Mouse (Mus musculus) CH12.LX (cell line): ENCODE measurements around the gene Hist1h3f. TPM values are rescaled to one million over a fixed set of nuclear protein-coding genes. Genes with fewer than 3 reads are reported as not detected.

Experiments
- DNase-seq: peaks from one replicate; pipeline ENCODE4 v3.0.0-alpha.2; 2013; ENCODE audit errors: extremely low read depth
- H3K27ac ChIP-seq: 2 replicates; pipeline ENCODE4 v1.5.1; 2012; ENCODE audit warnings: low read depth, mild to moderate bottlenecking, control low read depth, moderate library complexity; ENCODE audit not compliant: insufficient read depth
- H3K27me3 ChIP-seq: replicated peaks from 2 replicates; pipeline ENCODE3; 2012; ENCODE audit warnings: inconsistent platforms
- H3K36me3 ChIP-seq, 2 experiments: replicated peaks in 1 of 2; 2 replicates each; pipeline versions ENCODE3 to v1.6.1; 2012; ENCODE audit warnings: inconsistent platforms in 1 of 2, low read length in 1 of 2, mild to moderate bottlenecking in 1 of 2, mixed read lengths in 1 of 2, moderate library complexity in 1 of 2; ENCODE audit not compliant: control insufficient read depth in 1 of 2, insufficient read depth in 1 of 2
- H3K4me1 ChIP-seq, 2 experiments: 2 replicates each; pipeline ENCODE4 v1.6.1; 2012; ENCODE audit warnings: inconsistent platforms in 1 of 2, moderate library complexity in 1 of 2; ENCODE audit not compliant: insufficient read depth in 2 of 2, control insufficient read depth in 1 of 2
- H3K4me2 ChIP-seq: 2 replicates; pipeline ENCODE4 v1.6.1; 2012; ENCODE audit warnings: low read depth, mild to moderate bottlenecking, control low read depth; ENCODE audit not compliant: poor library complexity, insufficient read depth, severe bottlenecking
- H3K4me3 ChIP-seq, 3 experiments: fragments of 150-350 bp in 1 of 3; sonication (generic) in 1 of 3; replicated peaks in 1 of 3; 2 replicates each; pipeline versions ENCODE3 to v1.5.1; 2011 to 2012; ENCODE audit warnings: low read depth in 2 of 3, low read length in 2 of 3, mild to moderate bottlenecking in 2 of 3, moderate library complexity in 2 of 3, control low read depth in 1 of 3, improper control_type of control experiment in 1 of 3, inconsistent platforms in 1 of 3, mixed read lengths in 1 of 3; ENCODE audit not compliant: poor library complexity in 1 of 3
- H3K79me2 ChIP-seq: replicated peaks from 2 replicates; pipeline ENCODE4 v1.6.1; 2012; ENCODE audit warnings: mild to moderate bottlenecking, moderate library complexity; ENCODE audit not compliant: control insufficient read depth, poor library complexity, insufficient read depth, severe bottlenecking; ENCODE audit errors: extremely low read depth
- H3K9ac ChIP-seq: 2 replicates; pipeline ENCODE4 v1.6.1; 2012; ENCODE audit warnings: low read depth, mild to moderate bottlenecking, control low read depth, moderate library complexity; ENCODE audit not compliant: insufficient read depth
- H3K9me3 ChIP-seq: replicated peaks from 2 replicates; pipeline ENCODE3; 2012; ENCODE audit warnings: low read length, inconsistent platforms, mixed read lengths
- BHLHE40 ChIP-seq: IDR thresholded peaks from 2 replicates; pipeline ENCODE4 v1.6.1; 2011; ENCODE audit warnings: mild to moderate bottlenecking, low read depth, low read length, improper control_type of control experiment
- CHD1 ChIP-seq: IDR thresholded peaks from 2 replicates; pipeline ENCODE4 v1.6.1; 2012; ENCODE audit warnings: low read depth, low read length, improper control_type of control experiment, inconsistent platforms
- CHD2 ChIP-seq: IDR thresholded peaks from 2 replicates; pipeline ENCODE4 v1.6.1; 2011; ENCODE audit warnings: low read length, improper control_type of control experiment
- CTCF ChIP-seq, 2 experiments: IDR thresholded peaks in 1 of 2; conservative IDR thresholded peaks in 1 of 2; 2 replicates each; pipeline ENCODE4 v1.5.1; 2011 to 2012; ENCODE audit warnings: low read depth in 2 of 2, low read length in 2 of 2, improper control_type of control experiment in 1 of 2, inconsistent platforms in 1 of 2, mild to moderate bottlenecking in 1 of 2, moderate library complexity in 1 of 2
- ELF1 ChIP-seq: IDR thresholded peaks from 2 replicates; pipeline ENCODE4 v1.6.1; 2014; ENCODE audit warnings: low read depth, mild to moderate bottlenecking, inconsistent platforms, low read length, improper control_type of control experiment
- EP300 ChIP-seq: IDR thresholded peaks from 2 replicates; pipeline ENCODE4 v1.6.1; 2011; ENCODE audit warnings: low read length, improper control_type of control experiment
- ETS1 ChIP-seq: conservative IDR thresholded peaks from 2 replicates; pipeline ENCODE4 v1.6.1; 2012; ENCODE audit warnings: low read depth, mild to moderate bottlenecking, inconsistent platforms, low read length, improper control_type of control experiment, moderate library complexity
- GABPA ChIP-seq: IDR thresholded peaks from 2 replicates; pipeline ENCODE4 v1.6.1; 2012; ENCODE audit warnings: low read depth, low read length, improper control_type of control experiment, inconsistent platforms; ENCODE audit not compliant: insufficient replicate concordance
- HCFC1 ChIP-seq: IDR thresholded peaks from 2 replicates; pipeline ENCODE4 v1.6.1; 2012; ENCODE audit warnings: low read depth, mild to moderate bottlenecking, inconsistent platforms, low read length, improper control_type of control experiment
- JUN ChIP-seq: IDR thresholded peaks from 2 replicates; pipeline ENCODE4 v1.6.1; 2011; ENCODE audit warnings: low read depth, mild to moderate bottlenecking, low read length, improper control_type of control experiment, moderate library complexity; ENCODE audit not compliant: insufficient read depth
- JUND ChIP-seq: conservative IDR thresholded peaks from 2 replicates; pipeline ENCODE4 v1.6.1; 2011; ENCODE audit warnings: low read depth, low read length, improper control_type of control experiment
- KAT2A ChIP-seq: IDR thresholded peaks from 2 replicates; pipeline ENCODE4 v1.6.1; 2012; ENCODE audit warnings: low read length, improper control_type of control experiment, inconsistent platforms; ENCODE audit not compliant: insufficient replicate concordance
- MAFK ChIP-seq: IDR thresholded peaks from 2 replicates; pipeline ENCODE4 v1.6.1; 2011; ENCODE audit warnings: low read length, improper control_type of control experiment; ENCODE audit not compliant: insufficient replicate concordance
- MAX ChIP-seq: IDR thresholded peaks from 2 replicates; pipeline ENCODE4 v1.6.1; 2011; ENCODE audit warnings: low read length, improper control_type of control experiment
- MAZ ChIP-seq: IDR thresholded peaks from 2 replicates; pipeline ENCODE4 v1.6.1; 2012; ENCODE audit warnings: low read depth, mild to moderate bottlenecking, inconsistent platforms, low read length, improper control_type of control experiment, moderate library complexity
- MXI1 ChIP-seq: IDR thresholded peaks from 2 replicates; pipeline ENCODE4 v1.6.1; 2011; ENCODE audit warnings: mild to moderate bottlenecking, low read depth, low read length, improper control_type of control experiment
- MYC ChIP-seq: IDR thresholded peaks from 2 replicates; pipeline ENCODE4 v1.6.1; 2011; ENCODE audit warnings: low read depth, mild to moderate bottlenecking, improper control_type of control experiment, low read length
- NELFE ChIP-seq: IDR thresholded peaks from 2 replicates; pipeline ENCODE4 v1.6.1; 2011; ENCODE audit warnings: low read depth, low read length, improper control_type of control experiment
- NRF1 ChIP-seq: IDR thresholded peaks from 2 replicates; pipeline ENCODE4 v1.6.1; 2014; ENCODE audit warnings: low read depth, mild to moderate bottlenecking, inconsistent platforms, low read length, improper control_type of control experiment, moderate library complexity
- POLR2AphosphoS2 ChIP-seq: IDR thresholded peaks from 2 replicates; pipeline ENCODE4 v1.6.1; 2011; ENCODE audit warnings: low read depth, low read length, improper control_type of control experiment
- RCOR1 ChIP-seq: conservative IDR thresholded peaks from 2 replicates; pipeline ENCODE4 v1.6.1; 2012; ENCODE audit warnings: low read depth, mild to moderate bottlenecking, inconsistent platforms, low read length, improper control_type of control experiment
- SIN3A ChIP-seq: IDR thresholded peaks from 2 replicates; pipeline ENCODE4 v1.6.1; 2012; ENCODE audit warnings: low read length, improper control_type of control experiment, inconsistent platforms
- TCF12 ChIP-seq: IDR thresholded peaks from 2 replicates; pipeline ENCODE4 v1.6.1; 2014; ENCODE audit warnings: low read depth, mild to moderate bottlenecking, inconsistent platforms, low read length, improper control_type of control experiment
- USF2 ChIP-seq: conservative IDR thresholded peaks from 2 replicates; pipeline ENCODE4 v1.6.1; 2011; ENCODE audit warnings: low read depth, low read length, improper control_type of control experiment
- ZC3H11A ChIP-seq: IDR thresholded peaks from 2 replicates; pipeline ENCODE4 v1.6.1; 2012; ENCODE audit warnings: low read depth, mild to moderate bottlenecking, inconsistent platforms, low read length, improper control_type of control experiment
- ZKSCAN1 ChIP-seq: IDR thresholded peaks from 2 replicates; pipeline ENCODE4 v1.6.1; 2012; ENCODE audit warnings: low read depth, inconsistent platforms, low read length, improper control_type of control experiment, borderline replicate concordance
- ZMIZ1 ChIP-seq: IDR thresholded peaks from 2 replicates; pipeline ENCODE4 v1.6.1; 2012; ENCODE audit warnings: low read depth, mild to moderate bottlenecking, inconsistent platforms, low read length, improper control_type of control experiment
- ZNF384 ChIP-seq: IDR thresholded peaks from 2 replicates; pipeline ENCODE4 v1.6.1; 2012; ENCODE audit warnings: low read depth, low read length, improper control_type of control experiment, inconsistent platforms
- dilution Hi-C: fragments of 300-500 bp; cut with MboI; formaldehyde crosslinking; loops from 2 replicates; pipeline ENCODE4 v1.14.3; 2020; ENCODE audit warnings: low sequenced_read_pairs; ENCODE audit not compliant: extremely low pct_unique_long_range_greater_than_20kb, extremely low pct_ligation_motif_present
- in situ Hi-C: fragments of 300-500 bp; cut with MboI; formaldehyde crosslinking; loops from 3 replicates; pipeline ENCODE4 v1.14.3; 2019; ENCODE audit warnings: low sequenced_read_pairs, low pct_ligation_motif_present, low pct_unique_long_range_greater_than_20kb, mixed read lengths
- polyA plus RNA-seq: library from polyadenylated mRNA; unstranded; fragments of >175 nt; gene quantifications from 2 replicates; pipeline ENCODE4 v1.2.1, GENCODE M21; 2012; ENCODE audit warnings: low read depth; ENCODE audit not compliant: insufficient read length
- total RNA-seq, 2 experiments: library from RNA; depleted of rRNA; stranded (reverse); fragments of 300-350 nt in 1 of 2; fragments of >200 nt in 1 of 2; gene quantifications; 2 replicates each; pipeline ENCODE4 v1.2.3; 2012 to 2014

Hist1h3f gene
- total and polyA plus RNA-seq, 3 experiments: 0.30 to 553 (median 8.0) TPM

- peak overlapping the region; percentile 35 to 65 (median 39) for H3K4me3 ChIP-seq
- TF ChIP-seq JUND (0 out of 2 replicates have a peak, but pooled peaks have one; percentile 5), POLR2AphosphoS2 (peak; percentile 92), MAZ (no peak), RCOR1 (peak; percentile 40; the same call in 1 of the 2 replicates), ELF1 (peak; percentile 15; the same call in 1 of the 2 replicates), HCFC1 (peak; percentile 28; the same call in 1 of the 2 replicates), CHD2 (peak; percentile 79), TCF12 (no peak), BHLHE40 (0 out of 2 replicates have a peak, but pooled peaks have one; percentile 4), GABPA (no peak), SIN3A (peak; percentile 18; the same call in 1 of the 2 replicates), ZKSCAN1 (no peak), CHD1 (peak; percentile 34; the same call in 1 of the 2 replicates), USF2 (no peak), ZC3H11A (no peak), MAFK (0 out of 2 replicates have a peak, but pooled peaks have one; percentile 49), MXI1 (peak; percentile 38; the same call in 1 of the 2 replicates), ZNF384 (peak; percentile 84), MAX (no peak; the same call in 1 of the 2 replicates), KAT2A (no peak), NRF1 (no peak), EP300 (no peak), ZMIZ1 (no peak; the same call in 1 of the 2 replicates), ETS1 (no peak), MYC (peak; percentile 77), NELFE (no peak; the same call in 1 of the 2 replicates), JUN (peak; percentile 21; the same call in 1 of the 2 replicates), CTCF (conservative IDR thresholded peaks at IDR 0.05 in 1 of 2, IDR thresholded peaks at IDR 0.05 in 1 of 2; ENCODE audit: low read depth in 2 of 2, low read length in 2 of 2) (no peak)
- H3K27me3 ChIP-seq: no peaks in the 10 kb centered on the region
- peak; percentile 59 for DNase-seq
- dilution Hi-C loops: no loop called here
- peak overlapping the region; percentile 92 for H3K27ac ChIP-seq
- in situ Hi-C loops: no loop called here
- peak overlapping the region; percentile 78 for H3K4me2 ChIP-seq
- peaks cover 3 to 38% of the 10 kb centered on the region in 2 experiments for H3K4me1 ChIP-seq
- H3K9me3 ChIP-seq: no peaks in the 10 kb centered on the region
- H3K36me3 ChIP-seq: no peaks in the 10 kb centered on the region
- H3K9ac ChIP-seq: peak overlapping the region; percentile 43
- H3K79me2 ChIP-seq: no peaks in the 10 kb centered on the region
Observed at GRCm38 (mm10) chr13:23582219-23583056, 38.6 kb downstream of the Hist1h3f start.
